Mouse (Mus musculus) bone marrow, adult 2 months (tissue): ENCODE measurements around the gene Dapk3. TPM values are rescaled to one million over a fixed set of nuclear protein-coding genes. Genes with fewer than 3 reads are reported as not detected.
"Not testable (repeated sequence)": the region's sequence is repeated elsewhere in the genome, so short reads cannot be mapped to it uniquely, and the experiment has no call there.

Experiments used
- H3K27ac ChIP-seq: fragments of 200-500 bp; 2 replicates; pipeline ENCODE4 v1.5.1; 2012; ENCODE audit warnings: low read depth, mild to moderate bottlenecking, control low read depth, inconsistent platforms, low read length; ENCODE audit not compliant: control insufficient read depth, poor library complexity, insufficient read depth
- H3K4me1 ChIP-seq: fragments of 200-500 bp; 2 replicates; pipeline ENCODE4 v1.6.1; 2011; ENCODE audit warnings: low read length; ENCODE audit not compliant: control insufficient read depth, insufficient read depth
- H3K4me3 ChIP-seq: fragments of 200-500 bp; replicated peaks from 2 replicates; pipeline ENCODE3; 2011; ENCODE audit warnings: mild to moderate bottlenecking, low read depth, low read length, control low read depth; ENCODE audit not compliant: control insufficient read depth
- CTCF ChIP-seq: fragments of 200-500 bp; IDR thresholded peaks from 2 replicates; pipeline ENCODE4 v1.5.1; 2011; ENCODE audit warnings: low read length, control low read depth; ENCODE audit not compliant: control insufficient read depth, insufficient read depth
- POLR2A ChIP-seq: fragments of 200-500 bp; IDR thresholded peaks from 2 replicates; pipeline ENCODE4 v1.6.1; 2011; ENCODE audit warnings: low read depth, mild to moderate bottlenecking, control low read depth, low read length, borderline replicate concordance; ENCODE audit not compliant: control insufficient read depth
- WGBS: fragments of 180-500 bp; shearing (Covaris S2); methylation state at CpG from one replicate; pipeline ENCODE4 v1.1.7; 2018; 5-methylcytosine and 5-hydroxymethylcytosine counted together
- polyA plus RNA-seq: library from polyadenylated mRNA; stranded (reverse); fragments of >200 nt; gene quantifications from 2 replicates; pipeline ENCODE4 v1.2.4, GENCODE M21; 2011; ENCODE audit warnings: low replicate concordance; ENCODE audit not compliant: missing spikeins, insufficient read depth, insufficient read length

Gene Dapk3
- polyA plus RNA-seq, 1 experiment = 23.2 TPM

DNA sequence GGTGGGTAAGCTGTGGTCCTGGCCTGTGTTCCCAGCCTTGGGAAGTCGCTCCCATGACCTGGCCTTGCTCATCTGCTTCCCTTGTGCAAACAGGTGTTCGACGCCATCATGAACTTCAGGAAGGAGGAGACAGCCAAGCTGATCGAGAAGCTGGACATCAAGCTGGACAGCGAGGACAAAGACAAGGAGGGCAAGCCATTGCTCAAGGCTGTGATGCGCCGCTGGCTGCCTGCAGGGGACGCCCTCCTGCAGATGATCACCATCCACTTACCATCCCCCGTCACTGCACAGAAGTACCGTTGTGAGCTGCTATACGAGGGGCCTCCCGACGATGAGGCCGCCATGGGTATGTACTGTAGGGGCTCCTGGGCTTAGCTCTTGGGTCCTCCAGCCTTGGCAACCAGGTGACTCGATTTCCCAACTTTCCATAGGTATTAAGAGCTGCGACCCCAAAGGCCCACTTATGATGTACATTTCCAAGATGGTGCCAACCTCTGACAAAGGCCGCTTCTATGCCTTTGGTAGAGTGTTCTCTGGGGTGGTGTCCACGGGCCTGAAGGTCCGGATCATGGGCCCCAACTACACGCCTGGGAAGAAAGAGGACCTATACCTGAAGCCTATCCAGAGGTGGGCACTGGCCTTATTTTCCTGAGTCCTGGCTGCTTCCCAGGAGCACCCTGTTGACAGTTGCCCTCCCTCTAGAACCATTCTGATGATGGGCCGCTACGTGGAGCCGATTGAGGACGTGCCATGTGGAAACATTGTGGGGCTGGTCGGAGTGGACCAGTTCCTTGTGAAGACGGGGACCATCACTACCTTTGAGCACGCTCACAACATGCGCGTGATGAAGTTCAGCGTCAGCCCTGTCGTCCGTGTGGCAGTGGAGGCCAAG is 3.1 kb upstream of the Dapk3 start:
- 0 out of 2 replicates have a peak, but pooled peaks have one; percentile 5 for TF ChIP-seq POLR2A
- no peak for TF ChIP-seq CTCF
- 90% methylated on average over 32 of the region's 32 CpGs for WGBS
- H3K27ac ChIP-seq = no peak overlapping the region
- no peak overlapping the region for H3K4me3 ChIP-seq
- H3K4me1 ChIP-seq = peaks cover 7% of the 10 kb centered on the region; the same call in 1 of the 2 replicates

DNA sequence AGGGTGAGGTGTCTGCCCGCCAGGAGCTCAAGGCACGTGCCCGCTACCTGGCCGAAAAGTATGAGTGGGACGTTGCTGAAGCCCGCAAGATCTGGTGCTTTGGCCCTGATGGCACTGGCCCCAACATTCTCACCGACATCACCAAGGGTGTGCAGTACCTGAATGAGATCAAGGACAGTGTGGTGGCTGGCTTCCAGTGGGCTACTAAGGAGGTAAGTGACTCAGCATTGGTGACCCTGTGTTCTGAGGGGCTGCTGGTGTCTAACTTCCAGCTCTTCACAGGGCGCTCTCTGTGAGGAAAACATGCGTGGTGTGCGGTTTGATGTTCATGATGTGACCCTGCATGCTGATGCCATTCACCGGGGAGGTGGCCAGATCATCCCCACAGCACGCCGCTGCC is 1.9 kb upstream of the Dapk3 start:
- peaks cover 6% of the 10 kb centered on the region; the same call in 1 of the 2 replicates for H3K4me1 ChIP-seq

DNA sequence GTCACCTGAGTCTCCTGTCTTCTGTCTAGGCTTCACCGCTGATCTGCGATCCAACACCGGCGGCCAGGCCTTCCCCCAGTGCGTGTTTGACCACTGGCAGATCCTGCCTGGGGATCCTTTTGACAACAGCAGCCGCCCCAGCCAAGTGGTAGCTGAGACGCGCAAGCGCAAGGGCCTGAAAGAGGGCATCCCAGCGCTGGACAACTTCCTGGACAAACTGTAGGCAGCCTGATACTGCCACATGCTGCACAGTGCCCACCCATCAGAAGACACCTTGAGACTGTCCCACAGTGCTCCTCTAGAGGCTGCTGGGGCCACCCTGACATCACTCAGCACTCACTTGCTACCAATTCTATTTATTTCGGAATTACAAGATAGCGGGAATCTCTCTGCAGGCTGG is 945 bp upstream of the Dapk3 start:
- not testable (repeated sequence) for H3K27ac ChIP-seq, H3K4me1 ChIP-seq, H3K4me3 ChIP-seq
- WGBS = 87% methylated on average over 12 of the region's 12 CpGs

More for the DNA sequence above, 1.9 kb upstream of the Dapk3 start:
- 94% methylated on average over 13 of the region's 13 CpGs for WGBS
- Histone ChIP-seq H3K27ac (no peak overlapping the region), H3K4me3 (no peak overlapping the region)
- TF ChIP-seq POLR2A = no peak

DNA sequence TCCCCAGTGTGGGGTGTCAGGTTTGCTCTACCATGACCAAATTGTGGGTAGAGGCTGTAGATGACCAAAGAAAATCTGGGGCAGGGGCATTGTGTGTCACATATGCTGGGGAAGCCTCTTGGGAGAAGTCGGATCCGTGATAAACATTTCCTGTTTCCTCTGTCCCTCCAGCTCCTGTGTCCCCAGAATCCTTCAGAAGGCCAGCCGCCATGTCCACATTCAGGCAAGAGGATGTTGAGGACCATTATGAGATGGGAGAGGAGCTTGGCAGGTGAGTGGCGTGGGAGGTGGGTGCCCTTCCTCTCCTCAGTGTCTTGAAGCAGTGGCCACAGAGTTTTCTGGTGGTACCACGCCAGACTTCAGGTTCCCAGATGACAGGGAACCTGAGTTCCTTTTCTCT is 1.0 kb downstream of the Dapk3 start, which contains the start of gene 4930442H23Rik:
Gene 4930442H23Rik (minus strand): TSS at position 45 of the 400 bp plus-strand sequence.
- Histone ChIP-seq H3K4me1 (peaks cover 2% of the 10 kb centered on the region; the same call in 1 of the 2 replicates), H3K27ac (peak within 1 kb of the TSS; percentile 82), H3K4me3 (peak within 1 kb of the TSS; percentile 84)
- TF ChIP-seq CTCF (no peak), POLR2A (no peak)
- WGBS = 83% methylated on average over 5 of the region's 5 CpGs

DNA sequence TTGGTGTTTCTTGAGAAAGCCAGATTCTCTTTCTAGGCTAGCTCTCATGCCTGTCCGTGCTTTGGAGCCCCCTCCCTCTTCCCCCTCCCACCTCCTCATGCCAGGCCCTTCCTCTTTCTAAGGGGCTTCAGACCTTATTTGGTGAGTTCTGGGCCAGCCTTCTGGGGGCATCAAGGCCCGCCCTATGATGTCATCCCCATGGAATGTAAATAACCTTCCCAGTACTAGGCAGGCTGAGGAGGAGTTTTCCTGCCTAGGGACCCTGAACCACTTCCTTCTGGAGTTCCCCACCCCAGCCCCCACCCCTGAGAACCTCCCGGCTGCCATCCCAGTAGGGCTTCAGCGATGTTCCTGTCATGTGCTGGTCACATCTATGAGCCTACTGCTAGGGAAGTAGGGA is 2.0 kb downstream of the Dapk3 start:
- no peak overlapping the region for H3K27ac ChIP-seq
- no peak overlapping the region for H3K4me3 ChIP-seq
- TF ChIP-seq POLR2A (no peak), CTCF (no peak)
- peaks cover 2% of the 10 kb centered on the region; the same call in 1 of the 2 replicates for H3K4me1 ChIP-seq
- WGBS = 83% methylated on average over 4 of the region's 4 CpGs

DNA sequence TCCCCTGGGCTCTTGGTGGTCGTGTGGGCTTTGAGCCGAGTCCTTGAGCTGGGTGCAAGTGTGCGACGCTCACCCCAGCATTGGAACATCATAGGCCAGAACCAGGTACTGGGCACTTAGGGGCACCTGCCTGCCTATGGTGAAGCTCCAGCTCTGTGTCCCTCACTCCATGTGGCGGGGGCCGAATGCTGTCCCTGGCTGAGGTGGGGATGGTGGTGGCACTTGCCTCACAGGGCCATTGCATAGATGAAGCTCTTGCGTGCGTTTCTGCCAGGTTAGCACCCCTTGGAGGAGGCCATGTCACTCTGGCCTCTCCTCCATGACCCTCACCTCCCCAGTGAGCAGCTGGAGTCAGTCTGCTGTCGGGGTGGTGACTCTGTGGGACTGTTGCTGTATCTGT is 4.4 kb downstream of the Dapk3 start:
- Histone ChIP-seq H3K4me3 (no peak overlapping the region), H3K4me1 (peaks cover 5% of the 10 kb centered on the region), H3K27ac (no peak overlapping the region)
- TF ChIP-seq POLR2A = no peak; the same call in 1 of the 2 replicates
- TF ChIP-seq CTCF = no peak
- WGBS = 85% methylated on average over 9 of the region's 9 CpGs

DNA sequence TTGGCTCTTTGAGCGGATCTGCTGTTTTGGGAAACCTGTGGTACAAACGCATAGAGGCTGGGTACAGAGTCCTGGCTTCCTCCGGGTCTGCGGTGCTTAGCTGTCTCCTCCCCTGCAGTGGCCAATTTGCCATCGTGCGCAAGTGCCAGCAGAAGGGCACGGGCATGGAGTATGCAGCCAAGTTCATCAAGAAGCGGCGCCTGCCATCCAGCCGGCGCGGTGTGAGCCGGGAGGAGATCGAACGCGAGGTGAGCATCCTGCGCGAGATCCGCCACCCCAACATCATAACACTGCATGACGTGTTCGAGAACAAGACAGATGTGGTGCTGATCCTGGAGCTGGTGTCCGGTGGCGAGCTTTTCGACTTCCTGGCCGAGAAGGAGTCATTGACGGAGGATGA is 7.0 kb downstream of the Dapk3 start:
- TF ChIP-seq POLR2A (no peak), CTCF (no peak)
- Histone ChIP-seq H3K4me3 (no peak overlapping the region), H3K4me1 (peaks cover 3% of the 10 kb centered on the region), H3K27ac (no peak overlapping the region)
- 89% methylated on average over 26 of the region's 26 CpGs for WGBS

DNA sequence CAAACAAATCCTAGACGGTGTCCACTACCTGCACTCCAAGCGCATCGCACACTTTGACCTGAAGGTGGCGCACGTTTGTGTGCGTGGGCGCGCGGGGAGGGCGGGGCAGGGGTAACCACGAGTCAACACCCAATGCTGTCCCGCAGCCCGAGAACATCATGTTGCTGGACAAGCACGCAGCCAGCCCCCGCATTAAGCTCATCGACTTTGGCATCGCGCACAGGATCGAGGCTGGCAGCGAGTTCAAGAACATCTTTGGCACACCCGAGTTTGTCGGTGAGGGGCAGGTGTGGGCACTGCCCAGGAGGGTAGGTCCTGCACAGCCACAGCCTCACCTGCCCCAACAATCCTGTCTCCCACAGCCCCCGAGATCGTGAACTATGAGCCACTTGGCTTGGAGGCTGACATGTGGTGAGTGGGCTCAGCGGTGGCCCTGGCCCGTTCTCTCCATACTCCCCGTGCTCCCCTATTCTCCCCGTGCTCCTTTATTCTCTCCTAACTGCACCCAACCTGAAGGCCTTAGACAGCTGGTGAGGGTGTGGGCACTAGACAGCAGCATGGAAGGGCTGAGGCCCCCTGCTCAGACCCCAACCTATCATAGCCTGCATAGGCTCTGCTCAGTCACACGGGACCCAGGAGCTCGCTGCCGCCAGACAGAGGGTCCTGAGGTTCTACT is 7.6 kb downstream of the Dapk3 start:
- no peak overlapping the region for H3K27ac ChIP-seq
- 78% methylated on average over 31 of the region's 31 CpGs for WGBS
- peaks cover 3% of the 10 kb centered on the region for H3K4me1 ChIP-seq
- no peak overlapping the region for H3K4me3 ChIP-seq
- peak; percentile 27; the same call in 1 of the 2 replicates for TF ChIP-seq POLR2A
- peak; percentile 44; the same call in 1 of the 2 replicates for TF ChIP-seq CTCF
